Mouse (Mus musculus) C2C12 (cell line): ENCODE measurements around the gene Pla2g4a.

ENCODE experiments used
- CEBPB ChIP-seq: IDR thresholded peaks from one replicate; pipeline ENCODE4 v1.6.1; 2011; ENCODE audit warnings: low read depth, mild to moderate bottlenecking, control low read depth, moderate library complexity
- CTCF ChIP-seq: IDR thresholded peaks from one replicate; pipeline ENCODE4 v1.5.1; 2011; ENCODE audit not compliant: control insufficient read depth, insufficient read depth, insufficient read length
- FOSL1 ChIP-seq: IDR thresholded peaks from one replicate; pipeline ENCODE4 v1.8.0; 2011; ENCODE audit warnings: mild to moderate bottlenecking, low read length; ENCODE audit not compliant: poor library complexity, insufficient read depth, severe bottlenecking
- MAX ChIP-seq: IDR thresholded peaks from one replicate; pipeline ENCODE4 v1.6.1; 2011; ENCODE audit warnings: mild to moderate bottlenecking, control low read depth

- TF ChIP-seq CEBPB (no peak), CTCF (no peak), MAX (no peak), FOSL1 (no peak)
Observed at GRCm38 (mm10) chr1:149871625-149872024, 89.5 kb downstream of the Pla2g4a start.
